Mouse (Mus musculus): ENCODE data around the gene Creb5. TPM values are rescaled to one million over a fixed set of nuclear protein-coding genes. Genes with fewer than 3 reads are reported as not detected.

Gene Creb5
- polyA plus RNA-seq, 1 experiment from 2014 or later: 2.5 TPM

GRCm38 (mm10) chr6:53583234-53583875 is 296.3 kb downstream of the Creb5 start:
- no peak overlapping the region for H3K4me3 ChIP-seq (ENCODE audit: low read depth, low read length)
- peaks cover 13% of the 10 kb centered on the region for H3K4me1 ChIP-seq (ENCODE audit: control insufficient read depth, insufficient read depth, low read length)
- peak overlapping the region; percentile 21 for H3K4me2 ChIP-seq (ENCODE audit: low read length)
- H3K27me3 ChIP-seq (ENCODE audit: control insufficient read depth, insufficient read depth, low read depth, low read length): no peaks in the 10 kb centered on the region
- 0 out of 2 replicates have a peak overlapping the region, but pooled peaks have one; percentile 10 for H3K27ac ChIP-seq (ENCODE audit: low read length)
- H3K9ac ChIP-seq (ENCODE audit: low read depth, low read length): no peak overlapping the region
- WGBS: 41% methylated on average over 19 of the region's 19 CpGs
- no peaks in the 10 kb centered on the region for H3K9me3 ChIP-seq (replicated peaks; ENCODE audit: control insufficient read depth, low read length, poor library complexity, severe bottlenecking)
- H3K36me3 ChIP-seq (ENCODE audit: control insufficient read depth, insufficient read depth, low read length): no peaks in the 10 kb centered on the region
- ATAC-seq: no peak

DNA sequence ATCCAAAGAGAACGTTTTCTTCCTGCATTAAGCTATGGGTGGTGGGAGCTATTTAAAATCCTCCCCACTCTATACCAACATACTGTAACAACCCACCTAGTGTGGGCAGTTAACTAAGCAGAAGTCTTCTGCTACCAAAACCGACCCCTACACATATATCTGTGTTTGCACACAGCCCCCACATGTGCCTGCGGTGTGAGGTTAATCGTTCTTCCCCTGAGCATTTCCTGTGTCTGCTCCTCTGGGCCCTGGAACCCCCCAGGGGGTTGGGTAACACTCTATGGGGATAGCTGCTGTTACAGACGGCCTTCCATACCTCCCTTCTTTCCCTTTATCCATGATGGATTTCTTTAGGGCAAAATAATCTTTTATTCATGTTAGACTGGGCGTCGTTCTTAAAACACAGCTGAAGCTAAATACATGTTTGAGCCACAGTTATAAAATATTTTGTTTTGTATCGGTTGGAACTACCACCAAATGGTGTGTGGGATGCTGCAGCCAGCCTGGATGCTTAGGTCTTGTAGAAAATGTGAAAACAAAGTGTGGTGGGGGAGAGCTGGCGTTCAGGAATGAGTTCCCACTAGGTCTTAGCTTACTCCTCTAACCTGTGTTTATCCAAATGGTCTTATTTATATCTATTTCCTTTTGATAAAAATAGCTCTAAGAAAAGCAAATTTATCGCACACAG is 297.8 kb downstream of the Creb5 start:
- no peak for ATAC-seq
- H3K4me3 ChIP-seq (ENCODE audit: low read depth, low read length): no peak overlapping the region
- 59% methylated on average over 10 of the region's 10 CpGs for WGBS
- H3K27ac ChIP-seq (ENCODE audit: low read length): no peak overlapping the region
- H3K4me2 ChIP-seq (ENCODE audit: low read length): no peak overlapping the region
- H3K9ac ChIP-seq (ENCODE audit: low read depth, low read length): no peak overlapping the region
- no peaks in the 10 kb centered on the region for H3K36me3 ChIP-seq (ENCODE audit: control insufficient read depth, insufficient read depth, low read length)
- H3K9me3 ChIP-seq (replicated peaks; ENCODE audit: control insufficient read depth, low read length, poor library complexity, severe bottlenecking): no peaks in the 10 kb centered on the region
- H3K27me3 ChIP-seq (ENCODE audit: control insufficient read depth, insufficient read depth, low read depth, low read length): no peaks in the 10 kb centered on the region
- H3K4me1 ChIP-seq (ENCODE audit: control insufficient read depth, insufficient read depth, low read length): peaks cover 13% of the 10 kb centered on the region

GRCm38 (mm10) chr6:53589746-53590145 is 302.7 kb downstream of the Creb5 start:
- ATAC-seq: no peak
- no peak overlapping the region for H3K4me3 ChIP-seq (ENCODE audit: low read depth, low read length)
- H3K9ac ChIP-seq (ENCODE audit: low read depth, low read length): no peak overlapping the region
- H3K36me3 ChIP-seq (ENCODE audit: control insufficient read depth, insufficient read depth, low read length): no peaks in the 10 kb centered on the region
- no peak overlapping the region for H3K27ac ChIP-seq (ENCODE audit: low read length)
- H3K4me1 ChIP-seq (ENCODE audit: control insufficient read depth, insufficient read depth, low read length): peaks cover 5% of the 10 kb centered on the region
- H3K27me3 ChIP-seq (ENCODE audit: control insufficient read depth, insufficient read depth, low read depth, low read length): no peaks in the 10 kb centered on the region
- H3K9me3 ChIP-seq (replicated peaks; ENCODE audit: control insufficient read depth, low read length, poor library complexity, severe bottlenecking): no peaks in the 10 kb centered on the region
- 93% methylated on average over 6 of the region's 6 CpGs for WGBS
- no peak overlapping the region for H3K4me2 ChIP-seq (ENCODE audit: low read length)

DNA sequence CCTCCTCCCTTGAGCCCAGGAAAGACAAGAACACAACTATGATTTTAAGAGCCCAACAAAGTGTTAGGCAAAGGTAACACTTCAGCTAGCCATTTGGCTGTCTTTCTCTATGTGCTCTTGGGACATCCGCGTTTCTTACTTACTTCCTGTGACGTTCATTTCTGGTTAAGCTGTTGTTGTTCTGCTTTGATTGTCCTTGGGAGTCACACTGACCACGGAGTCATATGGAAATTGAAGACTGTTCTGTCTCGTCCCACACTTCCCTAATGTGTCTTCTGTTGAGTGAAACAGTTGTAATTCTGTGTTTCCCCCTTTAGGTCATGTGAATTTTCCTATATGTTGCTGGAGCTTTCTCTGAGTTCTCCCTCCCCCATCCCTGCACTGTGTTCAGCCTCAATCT is 305.2 kb downstream of the Creb5 start:
- Histone ChIP-seq H3K27ac (ENCODE audit: low read length) (no peak overlapping the region), H3K9ac (ENCODE audit: low read depth, low read length) (no peak overlapping the region), H3K27me3 (ENCODE audit: control insufficient read depth, insufficient read depth, low read depth, low read length) (no peaks in the 10 kb centered on the region), H3K4me2 (ENCODE audit: low read length) (no peak overlapping the region), H3K9me3 (replicated peaks; ENCODE audit: control insufficient read depth, low read length, poor library complexity, severe bottlenecking) (no peaks in the 10 kb centered on the region), H3K4me3 (ENCODE audit: low read depth, low read length) (no peak overlapping the region), H3K36me3 (ENCODE audit: control insufficient read depth, insufficient read depth, low read length) (no peaks in the 10 kb centered on the region), H3K4me1 (ENCODE audit: control insufficient read depth, insufficient read depth, low read length) (no peaks in the 10 kb centered on the region)
- no peak for ATAC-seq
- WGBS: 86% methylated on average over 5 of the region's 5 CpGs

- ATAC-seq: peak; percentile 60; the same call in 1 of the 2 replicates
- no peaks in the 10 kb centered on the region for H3K27me3 ChIP-seq (ENCODE audit: control insufficient read depth, insufficient read depth, low read depth, low read length)
- H3K4me1 ChIP-seq (ENCODE audit: control insufficient read depth, insufficient read depth, low read length): no peaks in the 10 kb centered on the region
- WGBS: 15% methylated on average over 4 of the region's 4 CpGs
- no peaks in the 10 kb centered on the region for H3K9me3 ChIP-seq (replicated peaks; ENCODE audit: control insufficient read depth, low read length, poor library complexity, severe bottlenecking)
- no peaks in the 10 kb centered on the region for H3K36me3 ChIP-seq (ENCODE audit: control insufficient read depth, insufficient read depth, low read length)
- H3K4me2 ChIP-seq (ENCODE audit: low read length): no peak overlapping the region
- H3K4me3 ChIP-seq (ENCODE audit: low read depth, low read length): no peak overlapping the region
- no peak overlapping the region for H3K9ac ChIP-seq (ENCODE audit: low read depth, low read length)
- no peak overlapping the region for H3K27ac ChIP-seq (ENCODE audit: low read length)
These were observed 306.5 kb downstream of the Creb5 start for GRCm38 (mm10) chr6:53593603-53594002.

- H3K27me3 ChIP-seq (ENCODE audit: control insufficient read depth, insufficient read depth, low read depth, low read length): no peaks in the 10 kb centered on the region
- no peak for ATAC-seq
- 47% methylated on average over 4 of the region's 4 CpGs for WGBS
- H3K4me2 ChIP-seq (ENCODE audit: low read length): no peak overlapping the region
- H3K4me1 ChIP-seq (ENCODE audit: control insufficient read depth, insufficient read depth, low read length): no peaks in the 10 kb centered on the region
- H3K27ac ChIP-seq (ENCODE audit: low read length): no peak overlapping the region
- H3K36me3 ChIP-seq (ENCODE audit: control insufficient read depth, insufficient read depth, low read length): no peaks in the 10 kb centered on the region
- no peaks in the 10 kb centered on the region for H3K9me3 ChIP-seq (replicated peaks; ENCODE audit: control insufficient read depth, low read length, poor library complexity, severe bottlenecking)
- H3K9ac ChIP-seq (ENCODE audit: low read depth, low read length): no peak overlapping the region
- no peak overlapping the region for H3K4me3 ChIP-seq (ENCODE audit: low read depth, low read length)
These were observed 307.2 kb downstream of the Creb5 start for GRCm38 (mm10) chr6:53594316-53594715.

- no peaks in the 10 kb centered on the region for H3K9me3 ChIP-seq (replicated peaks; ENCODE audit: control insufficient read depth, low read length, poor library complexity, severe bottlenecking)
- H3K4me1 ChIP-seq (ENCODE audit: control insufficient read depth, insufficient read depth, low read length): no peaks in the 10 kb centered on the region
- ATAC-seq: no peak
- 92% methylated on average over 2 of the region's 2 CpGs for WGBS
- no peak overlapping the region for H3K4me2 ChIP-seq (ENCODE audit: low read length)
- no peaks in the 10 kb centered on the region for H3K36me3 ChIP-seq (ENCODE audit: control insufficient read depth, insufficient read depth, low read length)
- no peak overlapping the region for H3K27ac ChIP-seq (ENCODE audit: low read length)
- no peak overlapping the region for H3K4me3 ChIP-seq (ENCODE audit: low read depth, low read length)
- no peaks in the 10 kb centered on the region for H3K27me3 ChIP-seq (ENCODE audit: control insufficient read depth, insufficient read depth, low read depth, low read length)
- no peak overlapping the region for H3K9ac ChIP-seq (ENCODE audit: low read depth, low read length)
These were observed 309.3 kb downstream of the Creb5 start for GRCm38 (mm10) chr6:53596402-53596801.

DNA sequence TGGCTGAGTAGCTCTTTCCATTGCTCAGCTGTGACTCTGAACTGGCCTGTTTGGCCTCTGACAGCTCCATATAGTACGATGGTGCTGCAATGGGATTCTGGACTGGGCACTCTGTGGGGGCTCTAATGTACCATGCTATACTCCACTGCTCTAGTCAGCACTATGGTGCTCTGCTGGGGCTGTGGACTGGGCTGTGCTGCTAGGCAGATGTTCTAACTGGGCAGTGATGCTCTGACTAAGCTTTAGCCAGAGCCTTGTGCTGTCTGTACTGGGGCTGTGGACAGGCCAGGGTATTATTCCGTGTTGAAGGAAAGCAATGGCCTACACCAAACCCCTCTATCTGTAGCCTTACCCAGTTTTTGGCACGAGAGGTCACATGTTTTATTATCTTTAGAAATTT is 316.0 kb downstream of the Creb5 start:
- Histone ChIP-seq H3K9ac (ENCODE audit: low read depth, low read length) (no peak overlapping the region), H3K4me2 (ENCODE audit: low read length) (no peak overlapping the region), H3K9me3 (replicated peaks; ENCODE audit: control insufficient read depth, low read length, poor library complexity, severe bottlenecking) (no peaks in the 10 kb centered on the region), H3K4me1 (ENCODE audit: control insufficient read depth, insufficient read depth, low read length) (no peaks in the 10 kb centered on the region), H3K27ac (ENCODE audit: low read length) (no peak overlapping the region), H3K36me3 (ENCODE audit: control insufficient read depth, insufficient read depth, low read length) (no peaks in the 10 kb centered on the region), H3K27me3 (ENCODE audit: control insufficient read depth, insufficient read depth, low read depth, low read length) (no peaks in the 10 kb centered on the region), H3K4me3 (ENCODE audit: low read depth, low read length) (no peak overlapping the region)
- no peak for ATAC-seq
- 66% methylated on average over 3 of the region's 3 CpGs for WGBS

- Histone ChIP-seq H3K36me3 (ENCODE audit: control insufficient read depth, insufficient read depth, low read length) (no peaks in the 10 kb centered on the region), H3K4me2 (ENCODE audit: low read length) (no peak overlapping the region), H3K9me3 (replicated peaks; ENCODE audit: control insufficient read depth, low read length, poor library complexity, severe bottlenecking) (no peaks in the 10 kb centered on the region), H3K9ac (ENCODE audit: low read depth, low read length) (no peak overlapping the region), H3K4me3 (ENCODE audit: low read depth, low read length) (no peak overlapping the region), H3K4me1 (ENCODE audit: control insufficient read depth, insufficient read depth, low read length) (no peaks in the 10 kb centered on the region), H3K27ac (ENCODE audit: low read length) (no peak overlapping the region), H3K27me3 (ENCODE audit: control insufficient read depth, insufficient read depth, low read depth, low read length) (no peaks in the 10 kb centered on the region)
- no peak for ATAC-seq
- WGBS: 88% methylated on average over 5 of the region's 5 CpGs
These were observed 316.6 kb downstream of the Creb5 start for GRCm38 (mm10) chr6:53603695-53604094.

Data from midbrain, embryonic 16.5 days (tissue).